Mouse (Mus musculus) lung, postnatal 10 days (tissue): ENCODE data around the gene Hscb.
A peak's percentile ranks its signal among the peaks of the same experiment; 100 is the strongest.

Source experiments
- DNase-seq: peaks from one replicate; pipeline ENCODE4 v3.0.0; 2021

The Hscb gene

GRCm38 (mm10) chr5:110779998-110780760, 59.4 kb downstream of the Hscb start, which contains the start of gene Pus1:
Pus1 (minus strand) TSS chr5:110780659.
- peak; percentile 97 for DNase-seq

- peak; percentile 27 for DNase-seq
Measured at GRCm38 (mm10) chr5:110779276-110779997, 60.1 kb downstream of the Hscb start.
